Mouse (Mus musculus): ENCODE measurements around the gene Dsn1.

The Dsn1 gene

GRCm38 (mm10) chr2:156967388-156967787 lies 39.6 kb downstream of the Dsn1 start:
- no peak for DNase-seq

DNA sequence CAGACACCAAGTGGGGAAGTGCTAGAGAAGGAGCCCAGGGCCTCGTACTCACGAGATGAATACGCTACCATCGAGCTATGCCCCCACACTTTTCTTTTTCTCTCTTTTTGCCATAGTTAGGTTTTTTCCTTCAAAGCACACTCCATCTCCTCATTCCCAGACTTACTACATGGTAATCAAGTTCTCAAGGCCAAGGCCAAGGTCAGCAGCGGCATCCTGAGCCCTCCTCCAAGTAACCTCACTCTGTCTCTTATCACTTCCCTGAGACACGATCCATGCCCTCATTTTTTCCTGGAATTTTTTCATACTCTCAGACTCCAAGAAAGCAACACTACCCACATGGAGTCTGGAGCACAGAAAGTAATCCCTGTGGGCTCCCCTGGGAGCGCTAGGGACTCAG lies 43.1 kb downstream of the Dsn1 start:
- DNase-seq, result no peak

DNA sequence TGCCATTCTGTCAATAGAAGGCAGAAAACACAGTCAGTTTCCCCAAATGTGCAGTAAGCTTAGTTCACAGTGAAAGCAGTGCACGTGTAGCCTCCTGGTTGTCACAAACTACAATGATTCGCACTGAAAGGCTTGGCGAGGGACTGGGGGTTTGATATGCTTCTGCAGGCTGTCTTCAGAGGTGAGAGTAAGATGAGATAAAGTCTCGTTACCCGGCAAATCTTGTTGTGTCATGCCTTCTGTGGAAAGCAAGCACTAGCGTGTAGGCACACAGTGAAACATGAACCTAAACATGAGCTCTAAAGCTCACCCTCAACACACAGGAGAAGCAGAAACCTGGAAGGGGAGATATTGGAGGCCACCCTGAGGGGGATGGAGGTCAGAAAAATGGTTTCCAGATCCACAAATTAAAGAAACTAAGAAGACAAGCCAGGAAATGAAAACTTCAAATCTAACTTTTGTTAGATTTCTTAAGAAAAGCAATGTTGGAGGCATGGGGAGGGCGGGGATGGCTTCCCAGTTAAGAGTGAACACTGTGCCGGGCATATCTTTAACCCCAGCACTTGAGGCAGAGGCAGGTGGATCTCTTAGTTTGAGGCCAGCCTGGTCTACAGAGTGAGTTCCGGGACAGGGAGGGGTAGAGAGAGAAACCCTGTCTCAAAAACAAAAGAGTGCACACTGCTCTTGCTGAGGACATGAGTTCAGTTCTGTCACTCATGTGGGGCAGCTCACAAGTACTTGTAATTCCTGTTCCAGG lies 48.3 kb downstream of the Dsn1 start:
- no peak for DNase-seq

GRCm38 (mm10) chr2:156957035-156957434 lies 49.9 kb downstream of the Dsn1 start:
- no peak for DNase-seq

- no peak for DNase-seq
These were observed 50.6 kb downstream of the Dsn1 start for GRCm38 (mm10) chr2:156956306-156956705.

DNA sequence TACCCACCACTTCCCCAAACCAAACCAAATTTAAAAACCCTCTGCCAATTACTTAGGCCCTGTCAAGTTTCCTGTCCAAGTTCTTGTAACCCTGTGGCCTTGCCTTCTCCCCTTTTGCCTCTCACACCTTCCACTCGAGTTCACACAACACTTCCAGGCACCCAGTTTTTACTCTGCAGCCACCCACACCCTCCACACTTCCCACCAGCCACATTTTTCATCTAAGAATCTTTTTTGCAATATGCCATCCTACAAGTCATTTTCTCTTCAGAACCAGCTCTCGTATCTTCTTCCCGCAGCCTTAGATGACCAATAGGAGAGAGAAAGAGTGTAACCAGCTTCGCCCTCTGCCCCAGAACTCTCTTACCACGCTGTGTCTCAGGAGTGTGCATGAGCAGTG lies 52.5 kb downstream of the Dsn1 start:
- no peak for DNase-seq

DNA sequence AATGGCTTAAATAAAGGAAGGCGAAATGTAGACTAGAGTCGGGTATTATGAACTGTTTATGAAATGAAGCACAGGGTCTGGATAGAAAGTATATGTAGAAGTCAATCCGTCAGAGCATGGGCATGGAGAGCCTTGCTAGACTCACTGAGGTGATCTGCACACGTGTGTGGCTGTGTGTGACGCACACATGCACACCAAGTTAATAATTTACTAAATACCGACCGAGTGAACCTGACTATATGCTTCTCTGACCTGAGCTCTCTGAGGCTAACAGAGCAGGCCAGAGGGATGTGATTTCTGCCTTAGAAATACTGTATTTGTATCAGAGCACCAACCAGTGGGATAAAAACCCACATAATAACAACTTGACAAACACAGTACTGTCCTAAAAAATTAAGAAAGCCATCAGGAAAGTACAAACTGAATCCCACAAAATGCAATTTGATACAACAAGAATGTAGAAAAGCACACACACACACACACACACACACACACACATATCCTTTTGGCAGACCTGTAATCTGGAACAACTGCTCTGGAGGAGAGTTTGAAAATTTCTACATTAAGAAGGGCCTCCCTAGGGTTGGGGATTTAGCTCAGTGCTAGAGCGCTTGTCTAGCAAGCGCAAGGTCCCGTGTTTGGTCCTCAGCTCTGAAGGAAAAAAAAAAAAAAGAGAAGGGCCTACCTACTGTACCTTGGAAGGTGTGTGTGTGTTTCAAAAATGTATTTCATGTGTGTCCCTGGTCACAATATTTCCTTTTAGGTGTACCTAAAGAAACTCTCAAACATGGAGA lies 55.5 kb downstream of the Dsn1 start:
- DNase-seq, result no peak

GRCm38 (mm10) chr2:156950816-156951215 lies 56.1 kb downstream of the Dsn1 start:
- DNase-seq, result no peak

Data from lung, postnatal 36 days (tissue).